18 mouse cellular contexts compared by ENCODE assay signal in the genomic region with DNA sequence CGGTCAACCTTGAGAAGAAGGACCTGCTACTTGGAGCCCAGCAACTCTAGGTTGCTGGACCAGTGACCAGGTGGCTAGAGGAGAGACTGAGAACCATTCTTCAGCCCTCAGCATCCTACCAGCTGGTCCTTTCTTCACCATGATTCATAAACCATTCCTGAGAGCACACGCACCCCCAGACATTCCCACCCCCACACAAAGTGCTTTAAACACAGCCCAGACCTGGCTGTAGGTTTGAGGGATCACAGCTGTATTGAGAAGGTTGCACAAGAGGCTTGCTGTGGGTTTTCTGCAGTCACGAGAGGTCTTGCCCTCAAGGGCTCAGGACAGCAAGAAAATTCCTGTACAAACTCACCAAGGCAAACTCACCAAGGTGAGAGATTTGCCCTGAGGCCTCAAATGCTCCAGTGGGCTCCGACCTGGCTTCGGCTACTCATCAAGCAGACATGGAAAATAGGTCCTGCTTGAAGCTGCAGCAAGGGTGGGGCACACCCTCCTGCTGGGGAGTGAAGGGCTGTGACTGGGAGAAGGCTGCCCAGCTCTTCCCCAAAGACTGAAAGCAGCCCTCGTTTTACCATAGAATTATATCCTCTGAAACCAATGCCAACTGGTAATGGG.
A peak's percentile ranks its signal among the peaks of the same experiment; 100 is the strongest.
DNase-seq lines count a peak whose midpoint lies in the region; ATAC-seq and TF ChIP-seq lines count a peak whose summit lies in the region.
"Had no signal": no experiment of that assay in that cellular context is flagged by ENCODE, and none has a peak within 500 bp of the region (broad histone marks: within the 10 kb centered on the region; RNA-seq: fewer than 3 reads in every experiment).

No protein-coding gene starts in this region.

- no peak overlapping the region for H3K4me2 ChIP-seq in kidney, embryonic 14.5 days (replicated peaks; ENCODE audit: low read depth, low read length)
- H3K4me2 ChIP-seq: hindbrain, embryonic 13.5 days; liver, embryonic 12.5 days; neural tube, embryonic 15.5 days had no signal

- in situ Hi-C loops in ES-E14 (cut with MboI; ENCODE audit: low sequenced_read_pairs in 2 of 2, unreplicated experiment in 2 of 2) = no loop called here

- ATAC-seq in kidney, embryonic 14.5 days (ENCODE audit: low FRiP score, low TSS enrichment) = no peak
- ATAC-seq: CD4-positive, CD25-positive, alpha-beta regulatory T cell, adult 4 months; intestine, embryonic 16.5 days; liver, embryonic 12.5 days had no signal

- no peak overlapping the region for H3K9ac ChIP-seq in kidney, embryonic 14.5 days (ENCODE audit: low read depth, low read length)
- no peak overlapping the region for H3K9ac ChIP-seq in ES-E14 (ENCODE audit: insufficient read depth, low read depth, low read length, poor library complexity, severe bottlenecking)
- H3K9ac ChIP-seq: hindbrain, embryonic 13.5 days; liver, embryonic 12.5 days; neural tube, embryonic 15.5 days had no signal

- no peaks in the 10 kb centered on the region for H3K27me3 ChIP-seq in kidney, embryonic 14.5 days (ENCODE audit: control insufficient read depth, insufficient read depth, low read length)
- no peaks in the 10 kb centered on the region; the same call in 1 of the 2 replicates for H3K27me3 ChIP-seq in hindbrain, embryonic 10.5 days (ENCODE audit: insufficient read depth, poor library complexity, severe bottlenecking)
- H3K27me3 ChIP-seq: hindbrain, embryonic 13.5 days; liver, embryonic 12.5 days; neural tube, embryonic 15.5 days had no signal

- 63% methylated on average over 6 of the region's 6 CpGs for WGBS in kidney, embryonic 14.5 days
- 85% methylated on average over 6 of the region's 6 CpGs for WGBS in hindbrain, embryonic 10.5 days

- H3K36me3 ChIP-seq in kidney, embryonic 14.5 days (ENCODE audit: control insufficient read depth, insufficient read depth, low read length) = no peaks in the 10 kb centered on the region
- H3K36me3 ChIP-seq in ES-E14 (ENCODE audit: control insufficient read depth, insufficient read depth, low read length, poor library complexity, severe bottlenecking) = no peaks in the 10 kb centered on the region
- no peaks in the 10 kb centered on the region for H3K36me3 ChIP-seq in hindbrain, embryonic 10.5 days
- H3K36me3 ChIP-seq: hindbrain, embryonic 13.5 days; liver, embryonic 12.5 days; neural tube, embryonic 15.5 days had no signal

- no peak overlapping the region for H3K27ac ChIP-seq in kidney, embryonic 14.5 days (ENCODE audit: low read depth, low read length)
- no peak overlapping the region for H3K27ac ChIP-seq in ES-E14 (ENCODE audit: insufficient read depth, low read depth, low read length, poor library complexity, severe bottlenecking)
- H3K27ac ChIP-seq in hindbrain, embryonic 10.5 days = no peak overlapping the region
- H3K27ac ChIP-seq: hindbrain, embryonic 13.5 days; liver, embryonic 12.5 days; neural tube, embryonic 15.5 days had no signal

- H3K4me1 ChIP-seq in kidney, embryonic 14.5 days (ENCODE audit: control insufficient read depth, insufficient read depth, low read length) = no peaks in the 10 kb centered on the region
- peaks cover 0 to 2% of the 10 kb centered on the region in 2 experiments; a peak in 2 of 4 replicates for H3K4me1 ChIP-seq in ES-E14 (ENCODE audit: control insufficient read depth in 2 of 2, insufficient read depth in 2 of 2, low read length in 2 of 2, poor library complexity in 1 of 2)
- H3K4me1 ChIP-seq in hindbrain, embryonic 10.5 days (replicated peaks) = no peaks in the 10 kb centered on the region
- H3K4me1 ChIP-seq: liver, embryonic 12.5 days; neural tube, embryonic 15.5 days had no signal

- peak; percentile 12 to 26 for DNase-seq in kidney, adult 8-10 months
- DNase-seq in ES-E14 (ENCODE audit: low read depth, low spot score) (peak; percentile 30), ZHBTc4 (ENCODE audit: low read depth, low spot score) (peak; percentile 81)
- DNase-seq in lung, postnatal 14 days = peak; percentile 42
- no peak for DNase-seq in hindbrain, embryonic 10.5 days (ENCODE audit: low spot score)
- DNase-seq in embryo, embryonic 10 days (ENCODE audit: low spot score) = no peak
- DNase-seq: adrenal gland, postnatal 10 days; cerebellum, adult 18-20 months; cerebellum, postnatal 36 days; midbrain, embryonic 14.5 days; thymus, adult 18-20 months had no signal

- H3K4me3 ChIP-seq in kidney, embryonic 14.5 days (ENCODE audit: low read length) = no peak overlapping the region
- H3K4me3 ChIP-seq in ES-E14 (ENCODE audit: insufficient read depth in 1 of 2, low read depth in 1 of 2, low read length in 2 of 2, poor library complexity in 1 of 2, severe bottlenecking in 1 of 2) = no peak overlapping the region
- no peak overlapping the region for H3K4me3 ChIP-seq in hindbrain, embryonic 10.5 days
- H3K4me3 ChIP-seq: hindbrain, embryonic 13.5 days; liver, embryonic 12.5 days; myocyte; neural tube, embryonic 15.5 days had no signal

- H3K9me3 ChIP-seq in kidney, embryonic 14.5 days (ENCODE audit: control insufficient read depth, low read length) = no peaks in the 10 kb centered on the region
- no peaks in the 10 kb centered on the region for H3K9me3 ChIP-seq in ES-E14 (ENCODE audit: control insufficient read depth, insufficient read depth, low read depth, low read length)
- no peaks in the 10 kb centered on the region for H3K9me3 ChIP-seq in hindbrain, embryonic 10.5 days
- H3K9me3 ChIP-seq: hindbrain, embryonic 13.5 days; liver, embryonic 12.5 days; neural tube, embryonic 15.5 days had no signal

TF ChIP-seq in ES-E14, 5 proteins besides CTCF, POLR2A, EP300 and RAD21:
- TF ChIP-seq MAFK (IDR thresholded peaks at IDR 0.05; ENCODE audit: insufficient read depth, low read depth, low read length) (no peak), ZNF384 (IDR thresholded peaks at IDR 0.05; ENCODE audit: low read depth, low read length) (no peak), ZC3H11A (IDR thresholded peaks at IDR 0.05; ENCODE audit: borderline replicate concordance, low read depth, low read length) (no peak), HCFC1 (IDR thresholded peaks at IDR 0.05; ENCODE audit: borderline replicate concordance, insufficient read depth, low read length) (no peak), CHD2 (IDR thresholded peaks at IDR 0.05; ENCODE audit: low read depth, low read length) (no peak)

Comparison
In these comparisons a context has a peak if more than half of its experiments do, and no peak if none do; other contexts are left out.
1. DNase-seq: peak in kidney, adult 8-10 months (2 of 2), ES-E14 (single experiment), ZHBTc4 (single experiment) and lung, postnatal 14 days (single experiment); none in hindbrain, embryonic 10.5 days (single experiment) and embryo, embryonic 10 days (single experiment).